ENCODE assay signal across 9 mouse cellular contexts in genomic region chr5:41887738-41888137, GRCm38 (mm10). TPM values are rescaled to one million over a fixed set of nuclear protein-coding genes. Genes with fewer than 3 reads are reported as not detected.
DNase-seq lines count a peak whose midpoint lies in the region; ATAC-seq lines count a peak whose summit lies in the region.
"Had no signal": no experiment of that assay in that cellular context is flagged by ENCODE, and none has a peak within 500 bp of the region (broad histone marks: within the 10 kb centered on the region; RNA-seq: fewer than 3 reads in every experiment).

No protein-coding gene starts in this region.

- H3K9me3 ChIP-seq in liver, embryonic 13.5 days (replicated peaks) = no peaks in the 10 kb centered on the region
- H3K9me3 ChIP-seq: limb, embryonic 15.5 days had no signal

- 8% methylated on average over 4 of the region's 4 CpGs for WGBS in liver, embryonic 13.5 days (ENCODE audit: insufficient replicate concordance)

- no peaks in the 10 kb centered on the region for H3K27me3 ChIP-seq in liver, embryonic 13.5 days

- no peak for ATAC-seq in liver, embryonic 13.5 days (ENCODE audit: low read depth)

- H3K9ac ChIP-seq in liver, embryonic 13.5 days = no peak overlapping the region
- H3K9ac ChIP-seq: limb, embryonic 15.5 days had no signal

- no peak overlapping the region for H3K27ac ChIP-seq in liver, embryonic 13.5 days
- H3K27ac ChIP-seq: limb, embryonic 15.5 days had no signal

- no peak overlapping the region for H3K4me3 ChIP-seq in liver, embryonic 13.5 days (replicated peaks)
- H3K4me3 ChIP-seq: limb, embryonic 15.5 days had no signal

- no peaks in the 10 kb centered on the region for H3K36me3 ChIP-seq in liver, embryonic 13.5 days
- H3K36me3 ChIP-seq: limb, embryonic 15.5 days had no signal

- DNase-seq in CD4-positive helper T cell, adult 2 months (ENCODE audit: low read depth, low spot score) = peak; percentile 52
- peak; percentile 80 for DNase-seq in MN1 (ENCODE audit: low spot score)
- peak; percentile 86 for DNase-seq in cerebellum, adult 8-10 months
- DNase-seq in frontal cortex, postnatal 10 days (ENCODE audit: low spot score in 2 of 2) = peak; percentile 34 to 66
- peak; percentile 84 for DNase-seq in kidney, postnatal 10 days
- DNase-seq in liver, embryonic 13.5 days = peak; percentile 7
- DNase-seq in right cerebral cortex, adult 2 months (ENCODE audit: low spot score in 2 of 2) = peak; percentile 80 to 86
- peak; percentile 38 for DNase-seq in yolk sac, embryonic 10.5 days (ENCODE audit: low spot score)

- no peaks in the 10 kb centered on the region for H3K4me1 ChIP-seq in liver, embryonic 13.5 days (replicated peaks)

- H3K4me2 ChIP-seq in liver, embryonic 13.5 days = no peak overlapping the region
- H3K4me2 ChIP-seq: limb, embryonic 15.5 days had no signal

RNA-seq across cellular contexts. Expression of gene Bod1l, which starts 43.6 kb away (rescaled TPM):
- 12.3 and 12.5 TPM in 2 replicates for polyA plus RNA-seq in liver, embryonic 13.5 days (2015; fragmentation: Nextera tagmentation; extraction: Ambion mirVana)

Comparison
In these comparisons a context has a peak if more than half of its experiments do, and no peak if none do; other contexts are left out.
1. DNase-seq: peak in every context shown above with its lines; median percentile 86 in cerebellum, adult 8-10 months; 84 in kidney, postnatal 10 days; 83 in right cerebral cortex, adult 2 months; 80 in MN1; 52 in CD4-positive helper T cell, adult 2 months; 50 in frontal cortex, postnatal 10 days; 38 in yolk sac, embryonic 10.5 days; 7 in liver, embryonic 13.5 days.